In the genomic region with DNA sequence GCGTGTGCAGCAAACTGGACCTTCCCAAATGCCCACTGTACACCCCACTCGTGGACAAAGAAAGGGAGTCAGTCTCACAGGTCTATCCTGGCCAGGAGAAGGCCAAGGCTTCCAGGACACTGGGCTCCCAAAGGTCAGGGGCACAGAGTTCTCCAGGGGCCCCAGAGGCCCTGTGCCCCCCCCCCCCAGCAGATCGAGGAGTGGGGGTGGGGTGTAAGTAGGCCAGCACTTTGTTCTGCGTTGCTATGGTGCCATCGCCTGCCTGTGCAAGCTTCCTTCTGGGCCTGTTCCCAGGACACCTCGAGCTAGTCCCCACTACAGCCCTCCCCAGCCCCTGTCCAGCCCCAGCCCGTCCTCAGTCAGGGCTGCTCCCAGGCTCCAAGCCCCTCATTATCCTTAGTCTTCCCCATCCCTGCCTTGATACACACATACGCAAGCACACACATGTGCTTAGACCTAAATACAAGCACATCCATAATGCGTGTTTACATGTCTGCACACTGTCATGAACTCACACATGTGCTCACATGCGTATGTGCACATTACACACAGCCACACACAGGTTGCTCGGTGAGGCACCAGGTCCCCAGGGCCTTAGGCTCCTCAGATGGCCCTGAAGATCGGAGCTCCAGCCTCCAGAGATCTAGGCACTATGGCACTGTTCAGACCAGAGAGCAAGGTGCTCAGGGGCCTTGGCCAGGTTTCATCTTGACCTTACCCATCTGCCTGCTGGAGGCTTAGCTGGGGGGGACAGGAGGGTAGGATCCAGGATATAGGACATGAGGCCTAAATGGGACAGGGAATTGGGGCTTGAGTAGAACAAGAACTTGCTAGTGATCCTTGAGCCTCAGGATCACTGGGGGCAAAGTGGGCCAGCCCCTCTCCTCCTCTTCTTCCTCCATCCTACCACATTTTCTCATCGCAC, we compare ENCODE assay signal across 9 mouse cellular contexts. TPM values are rescaled to one million over a fixed set of nuclear protein-coding genes. Genes with fewer than 3 reads are reported as not detected.
DNase-seq lines count a peak whose midpoint lies in the region; ATAC-seq lines count a peak whose summit lies in the region.
"Had no signal": no experiment of that assay in that cellular context is flagged by ENCODE, and none has a peak within 500 bp of the region (broad histone marks: within the 10 kb centered on the region; RNA-seq: fewer than 3 reads in every experiment).

No protein-coding gene starts in this region.

- H3K4me1 ChIP-seq in hindbrain, embryonic 15.5 days (replicated peaks) = peaks cover 60% of the 10 kb centered on the region
- H3K4me1 ChIP-seq in midbrain, embryonic 15.5 days = peaks cover 47% of the 10 kb centered on the region

- H3K36me3 ChIP-seq in hindbrain, embryonic 15.5 days = no peaks in the 10 kb centered on the region
- H3K36me3 ChIP-seq in midbrain, embryonic 15.5 days (replicated peaks) = no peaks in the 10 kb centered on the region

- peak overlapping the region; percentile 86 for H3K27ac ChIP-seq in hindbrain, embryonic 15.5 days (replicated peaks)
- peak overlapping the region; percentile 80 for H3K27ac ChIP-seq in midbrain, embryonic 15.5 days

- peak overlapping the region; percentile 25 for H3K4me2 ChIP-seq in hindbrain, embryonic 15.5 days
- no peak overlapping the region; the same call in 1 of the 2 replicates for H3K4me2 ChIP-seq in midbrain, embryonic 15.5 days

- no peaks in the 10 kb centered on the region for H3K9me3 ChIP-seq in hindbrain, embryonic 15.5 days
- H3K9me3 ChIP-seq in midbrain, embryonic 15.5 days = no peaks in the 10 kb centered on the region

- no peaks in the 10 kb centered on the region for H3K27me3 ChIP-seq in hindbrain, embryonic 15.5 days
- no peaks in the 10 kb centered on the region for H3K27me3 ChIP-seq in midbrain, embryonic 15.5 days (replicated peaks)

- WGBS in hindbrain, embryonic 15.5 days = 22% methylated on average over 13 of the region's 13 CpGs
- 25% methylated on average over 11 of the region's 13 CpGs for WGBS in midbrain, embryonic 15.5 days

- H3K4me3 ChIP-seq in hindbrain, embryonic 15.5 days = no peak overlapping the region
- no peak overlapping the region for H3K4me3 ChIP-seq in midbrain, embryonic 15.5 days
- H3K4me3 ChIP-seq: erythroblast, embryonic 14.5 days had no signal

- no peak overlapping the region for H3K9ac ChIP-seq in hindbrain, embryonic 15.5 days
- H3K9ac ChIP-seq in midbrain, embryonic 15.5 days = peak overlapping the region; percentile 9; the same call in 1 of the 2 replicates

- peak; percentile 94 for DNase-seq in heart, adult 11 months
- no peak for DNase-seq in heart, adult 9 months (ENCODE audit: low spot score in 2 of 2)
- peak; percentile 84 to 86 for DNase-seq in right cerebral cortex, postnatal 10 days (ENCODE audit: low spot score in 2 of 2)
- DNase-seq in right cerebral cortex, postnatal 14 days = no peak
- DNase-seq in gastrocnemius, adult 18-20 months (ENCODE audit: low spot score) = no peak
- DNase-seq in T-cell, adult 2 months (ENCODE audit: low spot score) = no peak

- peak; percentile 60 for ATAC-seq in hindbrain, embryonic 15.5 days (ENCODE audit: low FRiP score, low read depth)
- peak; percentile 56 for ATAC-seq in midbrain, embryonic 15.5 days (replicated peaks)

RNA-seq across cellular contexts. Expression of a gene that starts 17.2 kb away (rescaled TPM):
- 11.5 and 12.0 TPM in 2 replicates for polyA plus RNA-seq in hindbrain, embryonic 15.5 days (2015; fragmentation: Nextera tagmentation; extraction: Ambion mirVana)
- 10.4 and 11.9 TPM in 2 replicates for polyA plus RNA-seq in midbrain, embryonic 15.5 days (2015; fragmentation: Nextera tagmentation; extraction: Ambion mirVana)
- 1 to 10 TPM; 2.4 to 3.9 TPM for total RNA-seq in gastrocnemius, adult 18-20 months (2021)

RNA-seq across cellular contexts. Expression of a gene that starts 17.9 kb away (rescaled TPM):
- 65.1 and 67.8 TPM in 2 replicates for polyA plus RNA-seq in hindbrain, embryonic 15.5 days (2015; fragmentation: Nextera tagmentation; extraction: Ambion mirVana)
- 71.7 and 73.1 TPM in 2 replicates for polyA plus RNA-seq in midbrain, embryonic 15.5 days (2015; fragmentation: Nextera tagmentation; extraction: Ambion mirVana)
- 10 to 100 TPM; 16.0 to 16.9 TPM for total RNA-seq in gastrocnemius, adult 18-20 months (2021)

RNA-seq across cellular contexts. Expression of a gene that starts 17.9 kb away (rescaled TPM):
- polyA plus RNA-seq in hindbrain, embryonic 15.5 days (2015; fragmentation: Nextera tagmentation; extraction: Ambion mirVana) = 50.7 and 52.9 TPM in 2 replicates
- 51.9 and 55.3 TPM in 2 replicates for polyA plus RNA-seq in midbrain, embryonic 15.5 days (2015; fragmentation: Nextera tagmentation; extraction: Ambion mirVana)
- total RNA-seq in gastrocnemius, adult 18-20 months (2021) = 10 to 100 TPM; 40.5 to 43.5 TPM

RNA-seq across cellular contexts. Expression of a gene that starts 23.0 kb away (rescaled TPM):
- 1,741 and 1,830 TPM in 2 replicates for polyA plus RNA-seq in hindbrain, embryonic 15.5 days (2015; fragmentation: Nextera tagmentation; extraction: Ambion mirVana)
- polyA plus RNA-seq in midbrain, embryonic 15.5 days (2015; fragmentation: Nextera tagmentation; extraction: Ambion mirVana) = 1,376 and 1,480 TPM in 2 replicates
- 10 to 100 TPM in 1 of 2 experiments, 1 to 10 TPM in 1; 5.9 to 12.2 TPM for total RNA-seq in gastrocnemius, adult 18-20 months (2021)

Comparison
In these comparisons a context has a peak if more than half of its experiments do, and no peak if none do; other contexts are left out.
1. DNase-seq: peak in heart, adult 11 months (single experiment) and right cerebral cortex, postnatal 10 days (2 of 2); none in heart, adult 9 months (0 of 2), right cerebral cortex, postnatal 14 days (single experiment), gastrocnemius, adult 18-20 months (single experiment) and T-cell, adult 2 months (single experiment).